Mouse (Mus musculus) embryonic facial prominence, embryonic 10.5 days (tissue): ENCODE data around the gene Slc25a39. TPM values are rescaled to one million over a fixed set of nuclear protein-coding genes. Genes with fewer than 3 reads are reported as not detected.

Experiments
- DNase-seq: peaks from one replicate; pipeline ENCODE4 v3.0.0-alpha.2; 2017; ENCODE audit warnings: low spot score
- H3K27ac ChIP-seq: fragments of 300-500 bp; sonication (generic); replicated peaks from 2 replicates; pipeline ENCODE4 v1.5.1; 2016; ENCODE audit warnings: mild to moderate bottlenecking
- H3K27me3 ChIP-seq: fragments of 300-500 bp; sonication (generic); replicated peaks from 2 replicates; pipeline ENCODE4 v1.6.1; 2016; ENCODE audit warnings: low read depth, mild to moderate bottlenecking; ENCODE audit not compliant: poor library complexity, severe bottlenecking
- H3K36me3 ChIP-seq: fragments of 300-500 bp; sonication (generic); replicated peaks from 2 replicates; pipeline ENCODE4 v1.6.1; 2016; ENCODE audit warnings: mild to moderate bottlenecking, moderate library complexity
- H3K4me1 ChIP-seq: fragments of 300-500 bp; sonication (generic); 2 replicates; pipeline ENCODE4 v1.6.1; 2016
- H3K4me3 ChIP-seq: fragments of 300-500 bp; sonication (generic); 2 replicates; pipeline ENCODE4 v1.5.1; 2016; ENCODE audit warnings: mild to moderate bottlenecking, moderate library complexity
- H3K9me3 ChIP-seq: fragments of 300-500 bp; sonication (generic); 2 replicates; pipeline ENCODE4 v1.6.1; 2016; ENCODE audit warnings: mild to moderate bottlenecking
- WGBS: fragments of 180-500 bp; shearing (Covaris S2); methylation state at CpG from one replicate; pipeline ENCODE4 v1.1.7; 2016; 5-methylcytosine and 5-hydroxymethylcytosine counted together
- polyA plus RNA-seq: library from polyadenylated mRNA; unstranded; fragments of >200 nt; fragmentation: Nextera tagmentation; extraction: Ambion mirVana; gene quantifications from 2 replicates; pipeline ENCODE4 v1.2.1, GENCODE M21; 2016

The Slc25a39 gene
- polyA plus RNA-seq, 1 experiment from 2014 or later: 229 TPM

DNA sequence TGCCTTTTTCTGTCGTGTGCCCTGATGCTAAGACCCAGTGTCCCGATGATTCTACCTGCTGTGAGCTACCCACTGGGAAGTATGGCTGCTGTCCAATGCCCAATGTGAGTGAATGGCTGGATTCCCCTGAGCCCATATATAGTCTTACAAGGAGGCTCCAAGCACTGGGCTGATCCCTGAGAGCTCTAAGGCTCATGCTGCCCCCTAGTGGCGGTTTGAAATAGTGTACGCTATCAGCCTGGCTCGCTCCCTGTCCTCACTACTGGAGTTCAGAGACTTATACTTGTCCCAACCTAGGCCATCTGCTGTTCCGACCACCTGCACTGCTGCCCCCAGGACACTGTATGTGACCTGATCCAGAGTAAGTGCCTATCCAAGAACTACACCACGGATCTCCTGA is 26.7 kb upstream of the Slc25a39 start:
- H3K4me3 ChIP-seq: no peak overlapping the region
- H3K27ac ChIP-seq: no peak overlapping the region
- peak; percentile 88 for DNase-seq
- peaks cover 62% of the 10 kb centered on the region for H3K36me3 ChIP-seq
- H3K9me3 ChIP-seq: no peaks in the 10 kb centered on the region
- WGBS: 13% methylated on average over 7 of the region's 7 CpGs
- peaks cover 19% of the 10 kb centered on the region for H3K27me3 ChIP-seq
- H3K4me1 ChIP-seq: peaks cover 63% of the 10 kb centered on the region

- Histone ChIP-seq H3K4me1 (peaks cover 63% of the 10 kb centered on the region), H3K4me3 (no peak overlapping the region), H3K36me3 (peaks cover 57% of the 10 kb centered on the region), H3K27ac (no peak overlapping the region), H3K9me3 (no peaks in the 10 kb centered on the region), H3K27me3 (peaks cover 14% of the 10 kb centered on the region)
- no peak for DNase-seq
- 92% methylated on average over 7 of the region's 7 CpGs for WGBS
These were observed 26.1 kb upstream of the Slc25a39 start for GRCm38 (mm10) chr11:102433866-102434265.

- H3K36me3 ChIP-seq: peaks cover 47% of the 10 kb centered on the region
- H3K27ac ChIP-seq: no peak overlapping the region
- peak overlapping the region; percentile 16; the same call in 1 of the 2 replicates for H3K4me3 ChIP-seq
- peaks cover 4% of the 10 kb centered on the region for H3K27me3 ChIP-seq
- DNase-seq: no peak
- no peaks in the 10 kb centered on the region for H3K9me3 ChIP-seq
- WGBS: 92% methylated on average over 6 of the region's 6 CpGs
- peaks cover 54% of the 10 kb centered on the region for H3K4me1 ChIP-seq
These were observed 25.1 kb upstream of the Slc25a39 start for GRCm38 (mm10) chr11:102432896-102433295.

DNA sequence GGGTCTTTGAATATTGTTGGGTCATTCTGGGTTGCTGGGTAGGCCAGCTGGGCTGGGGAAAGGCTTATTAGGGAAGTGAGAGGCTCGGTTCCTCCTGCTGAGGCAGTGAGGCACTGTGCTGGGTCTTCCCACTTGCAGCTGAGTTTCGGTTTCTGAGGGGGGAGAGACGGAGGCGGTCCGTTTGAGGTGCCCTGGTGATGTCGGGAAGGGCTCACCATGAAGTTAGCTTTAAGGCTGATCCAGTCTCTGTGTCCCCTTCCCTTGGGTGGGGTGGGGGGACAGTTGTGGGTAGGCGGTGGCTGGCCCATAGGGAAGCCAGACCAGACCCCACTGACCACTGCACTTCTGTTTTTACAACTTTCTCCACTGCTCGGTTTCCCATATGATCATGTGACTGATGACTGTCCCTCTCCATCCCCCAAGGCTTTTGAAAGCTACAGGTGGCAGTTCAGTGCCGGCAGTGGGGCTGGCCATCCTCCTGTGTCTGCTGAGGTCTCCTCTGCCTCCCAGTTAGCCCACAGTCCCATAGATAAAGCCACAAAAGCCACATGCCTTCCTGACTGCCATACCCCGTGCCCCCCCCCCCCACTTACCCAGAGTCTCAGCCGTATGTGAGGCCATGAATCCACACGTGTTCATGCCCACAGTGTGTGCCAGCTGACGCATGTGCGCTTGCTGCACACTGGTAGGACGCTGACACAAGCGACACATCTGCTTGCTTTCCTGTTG is 24.5 kb upstream of the Slc25a39 start:
- H3K27me3 ChIP-seq: no peaks in the 10 kb centered on the region; the same call in none of the 2 replicates
- DNase-seq: no peak
- H3K4me3 ChIP-seq: peak overlapping the region; percentile 30
- no peaks in the 10 kb centered on the region for H3K9me3 ChIP-seq
- peaks cover 41% of the 10 kb centered on the region for H3K36me3 ChIP-seq
- 67% methylated on average over 16 of the region's 16 CpGs for WGBS
- H3K4me1 ChIP-seq: peaks cover 47% of the 10 kb centered on the region
- no peak overlapping the region for H3K27ac ChIP-seq

DNA sequence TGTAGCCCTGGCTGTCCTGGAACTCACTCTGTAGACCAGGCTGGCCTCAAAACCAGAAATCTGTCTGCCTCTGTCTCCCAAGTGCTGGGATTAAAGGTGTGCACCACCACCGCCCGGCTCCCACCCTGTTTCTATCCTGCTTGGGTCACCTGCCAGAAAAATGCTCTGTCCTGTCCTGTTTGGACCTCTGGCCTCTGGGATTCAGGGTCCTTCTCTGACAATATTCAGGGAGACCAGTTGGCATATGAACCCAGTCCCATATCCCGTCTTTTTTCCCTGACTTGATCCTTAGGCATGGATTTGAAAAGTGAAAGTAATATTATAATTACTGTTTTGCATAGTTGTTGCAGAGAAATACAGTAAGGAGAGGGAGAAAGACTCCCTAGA is 24.0 kb upstream of the Slc25a39 start:
- no peak for DNase-seq

GRCm38 (mm10) chr11:102431018-102431645 is 23.4 kb upstream of the Slc25a39 start:
- 0% methylated on average over 7 of the region's 7 CpGs for WGBS
- Histone ChIP-seq H3K4me3 (peak overlapping the region; percentile 70), H3K27me3 (no peaks in the 10 kb centered on the region; the same call in none of the 2 replicates), H3K36me3 (peaks cover 30% of the 10 kb centered on the region), H3K27ac (peak overlapping the region; percentile 84), H3K4me1 (peaks cover 42% of the 10 kb centered on the region), H3K9me3 (no peaks in the 10 kb centered on the region)
- DNase-seq: peak; percentile 85

More for the DNA sequence above, 24.0 kb upstream of the Slc25a39 start:
- Histone ChIP-seq H3K9me3 (no peaks in the 10 kb centered on the region), H3K4me3 (0 out of 2 replicates have a peak overlapping the region, but pooled peaks have one; percentile 30), H3K27me3 (no peaks in the 10 kb centered on the region; the same call in none of the 2 replicates), H3K36me3 (peaks cover 35% of the 10 kb centered on the region), H3K27ac (no peak overlapping the region), H3K4me1 (peaks cover 42% of the 10 kb centered on the region)
- 80% methylated on average over 3 of the region's 3 CpGs for WGBS

DNA sequence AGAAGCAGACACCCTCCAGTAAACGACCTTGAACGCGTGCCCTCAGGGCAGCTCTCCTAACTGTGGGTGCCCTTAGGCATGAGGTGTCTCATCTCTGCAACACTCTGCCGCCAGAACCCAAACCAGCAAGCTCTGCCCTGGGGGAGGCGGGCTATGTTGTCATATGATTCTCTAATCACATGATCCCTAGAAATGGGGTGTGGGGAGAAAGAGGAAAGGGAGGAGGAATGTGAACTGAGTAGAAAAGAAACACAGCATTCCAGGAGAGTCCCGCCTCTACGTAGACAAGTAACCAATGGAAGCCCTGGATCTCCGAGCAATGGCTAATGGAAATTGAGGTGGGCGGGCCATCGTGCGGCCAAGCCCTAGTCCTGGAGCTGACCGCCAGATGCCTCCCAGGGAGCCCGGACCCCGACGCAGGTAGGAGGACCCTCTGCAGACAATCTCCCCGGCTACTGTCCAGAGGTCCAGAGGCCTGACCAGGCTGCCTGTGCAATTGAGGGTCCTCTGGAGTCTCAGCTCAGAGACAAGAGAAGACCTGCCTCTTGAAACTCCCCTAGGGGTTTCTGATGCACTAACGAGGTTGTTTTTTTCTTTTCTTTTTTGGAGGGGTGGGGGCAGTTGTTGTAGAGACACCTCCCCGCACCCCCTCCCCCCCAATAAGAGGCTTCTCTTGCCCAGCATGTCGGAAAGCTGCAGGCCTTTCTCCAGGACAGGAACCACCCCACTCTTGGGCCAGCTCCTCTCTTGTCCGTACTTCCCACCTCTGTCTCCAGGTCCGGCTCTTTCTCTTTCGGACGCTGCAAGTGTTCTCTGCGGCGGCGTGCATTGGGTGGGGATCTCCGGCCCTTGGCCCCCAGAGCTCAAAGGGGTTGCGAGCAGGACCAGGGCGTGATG is 22.6 kb upstream of the Slc25a39 start, which contains the start of gene Grn:
Grn (plus strand) TSS at position 195 of the 897 bp plus-strand sequence.
- DNase-seq: peak; percentile 91
- H3K27me3 ChIP-seq: no peaks in the 10 kb centered on the region; the same call in none of the 2 replicates
- H3K4me3 ChIP-seq: peak within 1 kb of the TSS; percentile 70
- H3K9me3 ChIP-seq: no peaks in the 10 kb centered on the region
- under 1% methylated on average over 29 of the region's 29 CpGs for WGBS
- H3K27ac ChIP-seq: peak within 1 kb of the TSS; percentile 84
- peaks cover 42% of the 10 kb centered on the region for H3K4me1 ChIP-seq
- peaks cover 22% of the 10 kb centered on the region for H3K36me3 ChIP-seq

DNA sequence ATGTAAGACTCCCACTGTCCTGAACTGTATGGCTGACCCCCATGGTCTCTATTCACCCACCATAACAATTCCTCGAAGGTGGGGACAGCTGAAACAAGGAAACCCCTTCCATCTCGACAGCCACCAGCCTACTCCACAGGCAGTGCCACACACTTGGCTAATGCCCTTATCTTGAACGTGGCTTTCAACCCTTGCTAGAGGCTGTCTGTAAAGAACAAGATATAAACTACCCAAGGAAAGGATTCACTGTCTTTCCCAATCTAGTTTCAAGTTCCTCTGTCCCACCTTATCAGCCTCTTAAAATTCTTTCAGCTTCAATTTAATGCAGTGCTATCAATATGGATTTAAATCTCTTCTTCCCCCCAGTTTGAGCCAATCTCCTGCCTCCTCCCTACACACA is 21.8 kb upstream of the Slc25a39 start:
- Histone ChIP-seq H3K4me3 (peak overlapping the region; percentile 70), H3K36me3 (peaks cover 14% of the 10 kb centered on the region), H3K4me1 (peaks cover 42% of the 10 kb centered on the region), H3K27ac (peak overlapping the region; percentile 84), H3K27me3 (no peaks in the 10 kb centered on the region; the same call in 1 of the 2 replicates), H3K9me3 (no peaks in the 10 kb centered on the region)
- WGBS: 50% methylated on average over 3 of the region's 3 CpGs
- DNase-seq: no peak

- peak overlapping the region; percentile 70 for H3K4me3 ChIP-seq
- H3K36me3 ChIP-seq: peaks cover 12% of the 10 kb centered on the region; the same call in 1 of the 2 replicates
- 74% methylated on average over 8 of the region's 8 CpGs for WGBS
- peaks cover 38% of the 10 kb centered on the region for H3K4me1 ChIP-seq
- H3K27ac ChIP-seq: 0 out of 2 replicates have a peak overlapping the region, but pooled peaks have one; percentile 84
- H3K27me3 ChIP-seq: no peaks in the 10 kb centered on the region; the same call in 1 of the 2 replicates
- no peaks in the 10 kb centered on the region for H3K9me3 ChIP-seq
- no peak for DNase-seq
These were observed 21.3 kb upstream of the Slc25a39 start for GRCm38 (mm10) chr11:102428981-102429540.

DNA sequence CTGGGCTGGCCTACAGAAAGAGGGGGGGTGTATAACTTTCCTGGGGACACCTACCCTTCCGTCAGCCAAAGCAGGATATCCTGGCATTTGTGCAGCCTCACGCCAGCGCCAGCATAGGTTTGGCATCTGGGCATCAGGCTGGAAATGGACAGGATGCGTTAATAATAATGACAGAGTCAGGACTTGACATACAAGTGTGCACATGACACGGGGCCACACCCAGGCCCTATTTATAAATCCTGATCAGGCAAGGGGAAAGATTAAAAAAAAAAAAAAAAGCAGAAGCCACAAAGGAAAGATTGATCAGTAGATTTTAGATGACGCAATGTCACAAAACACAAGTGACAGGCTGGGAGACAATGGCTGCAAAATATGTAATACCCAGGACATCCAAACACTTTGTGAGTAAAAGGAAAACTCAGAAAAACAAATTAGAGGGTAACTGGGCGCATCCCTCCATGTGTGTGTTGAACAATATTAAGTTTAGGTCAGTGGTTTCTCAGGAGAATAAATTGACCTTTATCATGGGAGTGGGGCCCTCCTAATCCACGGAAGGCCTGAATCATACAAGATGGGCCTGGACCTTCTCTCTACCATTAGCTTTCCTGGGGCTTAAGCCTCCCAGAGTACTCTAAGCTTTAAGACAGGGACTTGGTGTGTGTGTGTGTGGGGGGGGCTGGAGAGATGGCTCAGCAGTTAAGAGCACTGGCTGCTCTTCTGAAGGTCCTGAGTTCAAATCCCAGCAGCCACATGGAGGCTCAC is 18.0 kb upstream of the Slc25a39 start:
- H3K9me3 ChIP-seq: no peaks in the 10 kb centered on the region
- H3K27me3 ChIP-seq: no peaks in the 10 kb centered on the region; the same call in 1 of the 2 replicates
- no peak for DNase-seq
- H3K4me3 ChIP-seq: no peak overlapping the region
- H3K36me3 ChIP-seq: no peaks in the 10 kb centered on the region
- WGBS: 87% methylated on average over 8 of the region's 8 CpGs
- H3K4me1 ChIP-seq: peaks cover 16% of the 10 kb centered on the region
- H3K27ac ChIP-seq: no peak overlapping the region

- WGBS: 79% methylated on average over 6 of the region's 6 CpGs
- DNase-seq: no peak
- H3K4me3 ChIP-seq: no peak overlapping the region
- H3K27me3 ChIP-seq: no peaks in the 10 kb centered on the region; the same call in 1 of the 2 replicates
- no peaks in the 10 kb centered on the region for H3K9me3 ChIP-seq
- H3K4me1 ChIP-seq: peaks cover 7% of the 10 kb centered on the region
- no peak overlapping the region for H3K27ac ChIP-seq
- H3K36me3 ChIP-seq: no peaks in the 10 kb centered on the region
These were observed 16.9 kb upstream of the Slc25a39 start for GRCm38 (mm10) chr11:102424666-102425065.
